Mouse (Mus musculus) gastrocnemius, postnatal 14 days (tissue): Measurements from ENCODE around the gene P3h4. TPM values are rescaled to one million over a fixed set of nuclear protein-coding genes. Genes with fewer than 3 reads are reported as not detected.

Source experiments
- DNase-seq: peaks from one replicate; pipeline ENCODE4 v3.0.0; 2021; ENCODE audit warnings: mixed read lengths
- intact Hi-C: fragments of 180-260 bp; cut with DNase I; formaldehyde crosslinking; loops from one replicate; pipeline ENCODE4 v1.15.1; 2025; ENCODE audit warnings: low total_unique reads
- long read RNA-seq, 2 experiments: library from polyadenylated mRNA; stranded (forward); transcript quantifications; one replicate each; pipeline ENCODE4 v2.0.0; 2021
- total RNA-seq, 2 experiments: library from RNA; stranded (reverse); gene quantifications; 2 replicates each; pipeline ENCODE4 v1.2.3; 2021

Gene P3h4
- total RNA-seq = 10 to 100 TPM; 10.9 to 12.0 TPM
- long read RNA-seq, experiment 1, transcript P3h4-201 (8 exons, 2,178 nt) = major isoform, 23 of 28 reads
- long read RNA-seq, experiment 1, partial matches to known transcripts = 2 of 28 reads
- long read RNA-seq, experiment 1, other reads (novel, unspliced or antisense) = 3 of 28 reads
- long read RNA-seq, experiment 2, transcript P3h4-201 (8 exons, 2,178 nt) = major isoform, 29 of 33 reads
- long read RNA-seq, experiment 2, partial matches to known transcripts = 4 of 33 reads
- long read RNA-seq, experiment 2, other reads (novel, unspliced or antisense) = 0 of 33 reads

DNA sequence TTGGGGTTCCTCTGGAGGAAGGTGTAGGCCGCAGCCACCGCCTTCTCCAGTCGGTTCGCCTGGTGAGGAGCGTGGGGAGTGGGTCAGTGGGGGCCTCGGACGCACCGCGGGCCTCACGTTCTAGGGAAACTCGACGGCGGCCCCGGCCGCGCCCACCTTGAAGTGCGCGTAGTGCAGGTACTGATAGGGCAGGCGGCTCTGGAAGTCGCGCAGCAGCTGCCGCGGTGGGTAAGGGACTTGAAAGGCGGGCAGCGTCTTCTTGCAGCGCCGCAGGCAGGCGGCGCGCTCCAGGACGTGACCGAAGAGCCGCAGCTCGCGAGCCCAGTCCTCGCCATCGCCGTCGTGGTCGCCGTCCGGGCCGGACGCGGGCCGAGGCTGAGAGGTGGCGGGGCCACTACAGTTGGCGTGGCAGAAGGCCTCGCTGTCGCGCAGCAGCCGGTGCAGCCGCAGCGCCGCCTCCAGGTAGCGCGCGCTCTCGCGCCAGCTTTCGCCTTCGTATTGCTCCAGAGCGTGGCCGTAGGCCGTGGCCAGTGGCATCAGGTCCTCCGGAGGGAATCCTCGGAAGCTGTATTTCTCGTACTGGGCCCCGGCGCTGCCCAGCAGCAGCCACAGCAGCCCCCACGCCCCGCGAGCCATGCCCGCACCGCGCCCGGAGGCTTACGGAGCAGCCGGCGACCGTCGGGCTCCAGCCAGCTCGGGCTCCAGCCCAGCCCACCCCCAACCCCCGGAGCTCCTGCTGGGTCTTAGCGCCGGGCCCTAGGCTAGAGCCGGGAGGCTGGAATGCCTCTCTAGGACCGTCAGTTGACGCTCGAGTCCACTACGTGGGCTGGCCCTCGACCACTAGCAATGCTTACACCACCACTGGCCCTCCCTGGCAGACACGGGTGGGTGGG lies at the start of gene P3h4:
TSS of gene P3h4 (minus strand) at position 816 of the 893 bp plus-strand sequence.
- intact Hi-C loops = no loop called here

DNA sequence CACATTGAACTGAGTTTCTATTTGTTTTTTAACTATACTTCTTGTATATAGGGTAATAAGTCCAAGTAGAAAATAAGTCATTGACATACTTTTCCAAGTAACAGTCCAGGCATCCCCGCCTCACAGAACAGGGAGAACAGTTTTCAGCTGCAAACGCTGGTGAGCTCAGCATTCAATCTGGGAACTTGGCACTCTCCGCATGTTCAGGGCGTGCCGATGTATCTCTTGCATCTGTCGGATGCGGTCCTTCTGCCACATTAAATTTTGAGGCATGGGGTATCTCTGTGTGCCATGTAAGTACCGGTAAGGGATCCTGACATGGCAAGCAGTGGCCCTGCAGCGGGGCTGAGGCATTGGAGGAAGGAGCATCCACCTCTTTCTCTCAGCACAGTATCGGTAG lies 48.1 kb upstream of the P3h4 start:
- no peak for DNase-seq
- intact Hi-C loops = no loop called here

More for the DNA sequence above, at the start of gene P3h4:
- DNase-seq = peak; percentile 90

DNA sequence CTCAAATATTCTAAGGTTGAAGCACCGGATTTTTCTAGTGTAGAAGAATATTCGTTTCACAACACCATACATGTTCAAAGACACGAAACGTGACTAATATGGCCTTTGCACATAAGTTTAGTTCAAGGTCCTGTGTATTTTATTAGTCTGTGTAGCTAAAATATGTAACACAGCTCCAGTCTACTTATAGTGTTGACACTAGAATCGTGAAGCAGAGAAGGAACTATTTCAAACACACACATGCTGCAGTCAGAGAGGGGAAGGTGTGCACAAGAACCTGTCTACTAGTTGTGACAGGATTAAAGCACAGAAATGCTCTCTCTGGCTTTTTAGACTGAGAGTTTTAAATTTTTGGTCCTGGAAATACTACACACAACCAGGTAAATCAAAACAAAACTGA lies 43.1 kb upstream of the P3h4 start:
- intact Hi-C loops = no loop called here
- DNase-seq = no peak

DNA sequence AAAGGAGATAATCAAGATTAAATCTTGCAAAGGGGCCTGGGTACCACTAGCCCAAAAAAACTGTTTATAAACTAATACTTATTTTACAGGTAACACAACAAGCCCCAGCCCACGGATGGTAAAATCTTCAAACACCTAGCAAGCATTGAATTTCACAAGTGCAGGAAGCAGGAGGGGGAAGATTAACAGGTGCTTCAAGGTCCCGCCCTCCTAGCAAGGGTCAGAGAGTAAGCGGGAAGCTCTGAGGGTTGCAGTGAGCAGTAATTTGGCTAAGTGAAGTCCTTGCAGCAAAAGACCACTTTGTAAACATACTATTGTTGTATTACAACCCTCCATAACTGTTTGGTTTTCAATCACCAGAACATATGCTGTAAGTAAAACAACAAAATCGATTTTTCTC lies 42.6 kb upstream of the P3h4 start:
- no peak for DNase-seq
- intact Hi-C loops = no loop called here

DNA sequence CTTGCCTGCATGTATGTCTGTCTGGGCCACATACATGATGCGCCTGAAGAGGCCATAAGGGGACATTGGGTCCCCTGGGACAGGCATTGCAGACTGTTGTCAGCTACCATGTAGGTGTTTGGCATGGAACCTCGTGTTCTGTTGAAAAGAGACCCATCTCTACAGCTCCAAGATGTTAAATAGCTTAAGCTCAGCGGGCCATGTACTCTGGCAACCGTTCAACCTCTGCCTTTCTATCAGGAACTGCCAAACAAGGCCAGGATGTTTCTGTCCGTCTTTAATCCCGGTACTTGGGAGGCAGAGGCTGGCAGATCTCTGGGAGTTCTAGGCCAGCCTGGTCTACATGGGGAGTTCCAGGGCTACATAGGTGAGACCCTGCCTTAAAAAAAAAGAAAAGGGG lies 28.0 kb upstream of the P3h4 start:
- DNase-seq = no peak
- intact Hi-C loops = no loop called here

DNA sequence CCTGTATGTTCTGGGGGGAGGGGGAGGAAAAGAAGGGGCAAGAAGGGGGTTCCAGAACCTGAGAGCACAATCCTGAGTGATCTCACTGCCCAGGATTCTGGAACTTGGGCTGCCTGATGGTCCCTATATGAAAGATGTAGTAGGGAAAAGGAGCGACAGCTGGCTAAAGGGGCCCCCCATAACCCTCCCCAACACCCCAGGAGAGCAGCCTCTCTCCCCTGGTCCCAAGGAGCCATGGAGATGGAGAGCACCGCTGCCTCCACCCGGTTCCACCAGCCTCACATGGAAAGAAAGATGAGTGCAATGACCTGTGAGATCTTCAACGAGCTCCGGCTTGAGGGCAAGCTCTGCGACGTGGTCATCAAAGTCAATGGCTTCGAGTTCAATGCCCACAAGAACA lies 27.2 kb upstream of the P3h4 start, which contains the start of the genes Nt5c3b and Klhl10:
TSS of gene Nt5c3b (minus strand) at position 12 of the 400 bp plus-strand sequence.
TSS of gene Klhl10 (plus strand) at position 121 of the 400 bp plus-strand sequence.
- intact Hi-C loops = no loop called here
- no peak for DNase-seq

DNA sequence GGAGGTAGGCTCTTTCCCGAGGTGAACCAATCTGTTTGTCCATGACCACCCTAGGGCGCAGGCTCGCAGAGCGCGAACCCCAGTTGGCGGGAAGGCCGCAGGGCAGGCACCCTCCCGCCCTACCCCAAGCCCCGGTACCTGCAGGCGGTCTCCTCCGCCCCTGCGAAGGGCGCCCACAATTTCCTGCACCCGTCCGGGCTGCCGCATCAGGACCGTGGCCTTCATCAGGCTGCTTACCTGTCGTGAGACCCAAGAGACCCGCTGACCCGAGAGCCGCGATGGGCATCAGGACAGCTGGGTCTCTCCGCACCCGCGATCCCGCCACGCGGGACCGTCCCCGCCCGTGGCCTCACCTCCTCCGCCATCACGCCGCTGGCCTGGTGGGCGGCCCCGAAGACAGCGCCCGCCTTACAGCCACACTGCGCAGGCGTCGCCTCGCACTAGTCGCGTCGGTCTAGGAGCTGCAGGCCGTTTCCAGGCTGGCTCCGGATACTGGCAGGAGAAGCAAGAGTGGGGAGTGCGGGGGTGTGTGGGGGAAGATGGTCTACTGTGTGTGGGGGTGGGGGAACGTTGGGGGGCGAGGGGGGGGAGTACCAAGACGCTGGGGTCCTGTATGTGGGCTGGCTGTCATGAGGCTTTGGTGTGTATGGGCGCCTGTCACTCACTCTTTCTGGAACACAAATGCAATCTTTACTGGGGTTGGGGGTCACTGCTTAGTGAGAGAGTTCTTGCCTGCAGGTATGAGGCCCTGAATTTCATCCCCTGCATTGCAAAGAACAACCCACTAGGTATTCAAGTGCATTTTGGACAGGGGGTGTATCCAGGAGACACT lies 26.3 kb upstream of the P3h4 start:
- DNase-seq = peak; percentile 87
- intact Hi-C loops = no loop called here

DNA sequence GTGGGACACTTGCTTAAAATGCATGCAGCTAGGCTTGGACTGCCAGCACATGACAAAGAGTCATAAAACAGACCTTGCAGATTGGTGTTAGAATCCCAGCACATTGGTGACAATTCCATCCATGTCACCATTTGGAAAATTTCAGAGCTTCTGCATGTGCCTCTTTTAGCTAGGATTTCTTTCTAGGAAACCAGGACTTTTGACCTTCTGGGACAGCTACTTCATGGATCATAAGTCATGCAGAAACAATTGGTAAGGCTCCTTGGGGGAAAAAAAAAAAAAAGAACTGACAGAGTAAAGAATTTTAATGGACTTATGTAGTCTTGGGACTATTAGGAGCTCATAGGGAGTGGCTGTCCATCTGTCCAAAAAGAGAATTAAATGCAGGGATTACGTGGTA lies 23.3 kb upstream of the P3h4 start:
- intact Hi-C loops = no loop called here
- no peak for DNase-seq

DNA sequence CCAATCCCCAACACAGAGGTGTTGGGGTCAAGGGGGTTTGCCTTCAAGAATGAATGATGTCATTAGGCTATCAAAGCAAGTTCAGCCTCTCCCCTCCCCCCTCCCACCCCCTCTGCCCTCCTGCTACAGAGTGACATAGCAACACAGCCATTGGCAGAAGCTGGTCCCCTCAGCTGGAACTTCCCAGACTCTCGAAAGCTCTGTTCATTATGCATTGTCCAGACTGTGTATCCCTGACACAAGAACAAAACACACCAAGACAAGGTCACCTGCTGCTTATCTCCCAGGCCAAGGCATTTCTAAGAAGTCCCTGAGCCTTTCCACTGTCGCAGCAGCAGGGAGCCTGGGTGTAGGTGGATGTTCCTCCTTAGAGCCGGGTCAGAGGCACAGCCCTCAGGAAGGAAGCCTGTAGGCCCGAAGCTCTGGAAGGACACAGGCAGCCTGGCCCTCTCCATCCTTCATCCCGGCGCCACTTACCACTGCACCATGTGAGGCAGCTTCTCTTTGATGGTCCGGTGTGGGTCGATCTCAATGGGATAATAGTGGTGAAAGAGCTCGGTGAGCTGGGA lies 21.1 kb upstream of the P3h4 start:
- intact Hi-C loops = no loop called here
- DNase-seq = no peak

DNA sequence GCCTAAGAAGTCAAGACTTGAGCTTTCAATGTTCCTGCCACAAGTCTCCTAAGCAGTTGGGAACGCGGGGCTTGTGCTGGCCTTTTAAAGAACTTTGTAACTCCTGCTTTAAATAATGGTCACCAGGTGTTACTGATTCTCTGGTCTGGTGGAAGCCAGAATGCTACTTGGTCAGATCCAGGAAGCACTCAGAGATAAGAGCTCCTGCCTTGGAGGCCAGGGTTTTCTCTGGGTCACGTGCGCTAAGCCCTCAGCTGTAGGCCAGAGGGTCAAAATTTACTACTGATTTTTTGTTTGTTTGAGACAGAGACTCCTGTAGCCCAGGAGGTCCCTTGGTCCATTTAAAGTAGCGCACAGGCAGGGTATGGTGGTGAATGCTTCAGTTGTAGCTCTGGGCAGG lies 17.4 kb upstream of the P3h4 start:
- DNase-seq = no peak
- intact Hi-C loops = no loop called here

DNA sequence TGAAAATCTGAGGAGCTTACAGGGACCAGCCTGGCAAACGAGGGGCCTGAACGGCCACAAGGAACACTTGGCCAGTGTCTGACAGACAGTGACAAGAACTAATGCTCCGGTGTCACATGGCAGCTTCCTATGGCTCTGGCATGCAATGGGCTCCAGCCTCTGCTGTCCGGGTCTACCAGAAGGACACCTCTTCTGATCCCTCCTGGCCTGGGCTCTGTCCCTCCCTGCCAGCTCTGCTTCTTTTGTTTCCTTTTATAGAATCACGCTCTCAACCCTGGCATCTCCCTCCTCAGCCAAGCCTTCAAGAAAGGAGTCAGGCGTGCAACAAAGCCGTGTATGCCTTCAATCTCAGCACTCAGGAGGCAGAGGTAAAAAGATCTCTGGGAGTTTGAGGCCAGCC lies 15.4 kb upstream of the P3h4 start:
- DNase-seq = no peak
- intact Hi-C loops = no loop called here

DNA sequence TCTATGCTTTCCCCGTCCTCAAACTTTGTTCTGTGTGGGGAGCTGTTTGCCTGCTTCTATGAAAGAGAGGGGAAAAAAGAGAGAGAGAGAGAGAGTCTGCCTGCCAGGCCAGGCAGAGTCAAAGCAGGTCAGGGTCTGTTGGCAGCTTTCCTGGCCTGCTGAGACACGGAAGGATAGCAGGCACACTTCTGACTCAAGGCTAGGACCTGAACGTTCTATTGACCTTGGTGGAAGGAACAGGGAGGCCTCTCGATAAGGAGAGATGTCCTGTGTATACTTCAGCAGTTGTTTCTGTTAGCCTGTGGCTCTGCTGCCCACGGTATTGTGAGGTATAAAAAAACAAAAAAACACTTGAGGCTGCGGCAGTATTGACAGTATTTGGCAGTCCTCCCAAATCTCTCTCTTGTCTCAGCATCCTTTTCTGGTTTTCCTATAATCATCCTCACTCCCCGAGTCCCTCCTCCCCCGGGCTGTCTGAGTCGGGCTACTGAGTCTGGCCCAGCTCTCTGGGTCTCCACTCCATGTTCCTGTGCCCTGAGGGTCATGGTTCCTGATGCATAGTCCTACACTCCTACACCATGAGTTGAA lies 14.1 kb upstream of the P3h4 start:
- intact Hi-C loops = loop anchor here (10.0 kb wide), 1 partner anchor 126 kb away; no protein-coding TSS in a partner anchor
- DNase-seq = no peak

DNA sequence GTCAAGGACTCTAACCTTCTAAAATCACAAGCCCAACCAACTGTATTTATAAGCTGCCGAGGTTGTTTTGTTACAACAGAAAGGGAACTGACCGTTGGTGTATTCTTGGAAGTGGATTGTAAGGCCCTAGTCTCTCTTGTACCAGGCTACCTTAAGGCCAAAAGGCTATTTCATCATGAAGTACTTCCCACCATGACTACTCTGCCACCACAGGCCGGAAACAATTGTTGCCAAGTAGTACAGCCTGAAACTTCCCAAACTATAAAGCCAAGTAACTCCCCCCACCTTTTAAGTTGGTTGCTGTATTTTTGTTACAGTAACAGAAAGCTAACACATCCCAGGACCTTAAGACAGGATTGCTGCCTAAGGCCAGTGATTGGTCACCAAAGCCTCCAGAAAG lies 12.2 kb upstream of the P3h4 start:
- no peak for DNase-seq
- intact Hi-C loops = loop anchor here (10.0 kb wide), 1 partner anchor 128 kb away; no protein-coding TSS in a partner anchor

DNA sequence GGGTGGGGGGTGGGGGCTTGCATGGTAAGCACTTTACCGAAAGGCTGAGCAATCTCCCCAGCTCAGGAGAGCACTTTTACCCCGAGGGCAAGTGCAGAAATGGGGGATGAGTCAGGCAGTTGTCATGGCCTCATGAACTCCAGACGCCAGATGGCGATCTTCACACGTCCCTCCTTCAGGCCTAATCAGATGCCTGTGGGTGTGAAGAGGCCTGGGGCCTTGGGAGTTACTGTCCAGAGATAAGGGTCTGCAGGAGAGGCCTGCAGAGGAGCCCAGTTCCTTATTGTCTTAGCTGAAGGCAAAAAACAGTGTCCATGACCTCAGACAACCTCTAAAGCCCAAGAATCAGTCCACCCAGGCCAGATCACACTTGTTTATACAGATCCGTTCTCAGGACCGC lies 11.2 kb upstream of the P3h4 start:
- intact Hi-C loops = loop anchor here (2.0 to 10.0 kb wide), 2 partner anchors 47 to 129 kb away; partner anchors contain the start of gene Klhl11

DNA sequence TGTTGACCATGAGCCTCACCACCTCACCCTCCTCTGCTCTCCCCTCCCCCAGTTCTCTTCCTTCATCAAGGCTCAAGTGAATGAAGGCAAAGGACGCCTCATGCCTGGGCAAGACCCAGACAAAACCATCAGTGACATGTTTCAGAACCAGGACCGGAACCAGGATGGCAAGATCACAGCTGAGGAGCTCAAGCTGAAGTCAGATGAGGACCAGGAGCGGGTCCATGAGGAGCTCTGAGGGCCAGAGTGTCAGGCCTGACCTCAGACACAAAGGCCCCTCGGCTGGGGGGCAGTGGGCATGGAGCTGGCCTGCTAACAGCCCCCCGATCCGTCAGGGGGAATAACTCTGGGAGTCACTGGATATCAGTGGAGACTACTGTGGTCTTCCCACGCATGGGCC lies 9.2 kb upstream of the P3h4 start:
- intact Hi-C loops = loop anchor here (2.0 to 10.0 kb wide), 2 partner anchors 49 to 131 kb away; partner anchors contain the start of gene Klhl11

More for the DNA sequence above, 11.2 kb upstream of the P3h4 start:
- DNase-seq = peak; percentile 69

DNA sequence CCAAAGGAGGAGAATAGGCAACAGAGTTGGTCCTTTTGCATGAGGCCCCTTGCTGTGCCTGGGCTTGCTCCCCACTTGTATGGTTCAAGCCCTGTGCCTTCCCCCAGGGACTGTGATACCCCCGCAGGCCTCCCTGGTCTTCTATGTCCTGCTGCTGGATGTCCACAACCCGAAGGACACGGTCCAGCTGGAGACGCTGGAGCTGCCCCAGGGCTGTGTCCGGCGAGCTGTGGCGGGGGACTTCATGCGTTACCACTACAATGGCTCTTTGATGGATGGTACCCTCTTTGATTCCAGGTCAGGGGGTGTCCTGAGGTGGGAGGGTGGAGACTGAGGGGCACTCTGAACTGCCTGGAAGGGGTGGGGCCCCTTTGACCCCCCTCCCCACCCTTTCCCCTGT lies 6.9 kb upstream of the P3h4 start:
- intact Hi-C loops = loop anchor here (10.0 kb wide), 1 partner anchor 133 kb away; no protein-coding TSS in a partner anchor
- DNase-seq = no peak

More for the DNA sequence above, 9.2 kb upstream of the P3h4 start:
- no peak for DNase-seq

DNA sequence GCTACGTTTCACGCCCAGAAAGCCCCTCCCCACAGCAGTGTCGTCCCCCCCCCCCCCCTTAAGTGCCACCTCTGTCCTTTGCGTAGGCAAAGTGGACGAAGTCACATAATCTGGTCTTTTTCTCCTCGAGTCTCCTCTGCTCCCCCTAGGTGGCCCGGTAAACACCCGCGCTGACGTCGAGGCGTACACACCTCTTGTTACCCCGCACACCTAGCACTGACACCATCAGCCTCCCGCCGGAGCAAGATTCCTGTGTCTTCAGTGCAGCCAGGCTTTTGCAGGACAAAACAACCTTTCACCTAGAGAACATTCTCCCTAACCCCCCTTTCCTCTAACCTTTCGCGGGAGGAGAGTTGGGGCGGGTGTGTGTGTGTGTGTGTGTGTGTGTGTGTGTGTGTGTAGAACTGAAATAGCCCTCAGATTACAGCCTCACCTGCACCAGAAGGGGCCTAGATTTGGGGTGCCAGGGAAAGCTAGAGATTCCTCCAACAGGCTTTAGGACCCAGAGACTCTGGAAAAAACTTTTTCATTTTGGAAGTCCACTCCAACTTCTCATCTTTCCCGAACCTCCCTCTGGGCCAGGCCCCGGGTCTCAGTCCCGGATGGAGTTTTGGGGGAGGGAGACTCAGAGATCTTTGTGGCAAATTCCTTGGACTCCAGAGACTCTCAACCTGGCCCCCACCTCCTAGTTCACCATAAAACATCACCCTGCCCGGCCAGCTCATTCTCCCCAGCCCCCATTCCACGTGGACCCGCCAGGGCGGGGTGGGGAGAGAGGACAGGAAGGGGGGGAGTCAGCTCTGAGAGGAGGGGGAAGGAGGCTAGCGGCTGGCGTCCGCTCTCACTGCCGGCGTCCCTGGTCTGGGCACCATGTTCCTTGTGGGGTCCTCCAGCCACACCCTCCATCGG lies 532 bp upstream of the P3h4 start, which contains the start of gene Fkbp10:
TSS of gene Fkbp10 (plus strand) at position 784 of the 909 bp plus-strand sequence.
- intact Hi-C loops = no loop called here
- DNase-seq = peak; percentile 83

DNA sequence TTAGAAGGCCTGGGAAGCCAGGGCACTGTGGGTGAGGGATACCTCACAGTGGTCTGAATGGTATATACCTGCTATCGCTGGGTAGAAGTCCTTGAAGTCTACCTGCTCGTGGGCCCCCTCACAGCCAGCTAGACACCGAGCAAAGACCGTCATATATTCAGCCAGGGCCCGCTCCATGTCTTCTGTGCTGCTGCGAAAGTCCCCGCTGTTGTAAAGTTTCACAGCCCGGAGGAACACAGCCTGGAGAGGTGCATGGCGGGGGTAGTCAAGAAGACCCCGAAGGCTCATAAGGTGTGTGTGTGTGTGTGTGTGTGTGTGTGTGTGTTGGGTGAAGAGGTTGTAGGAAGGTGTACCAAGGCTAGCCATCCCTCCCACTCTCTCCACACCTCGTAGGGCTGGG lies 1.1 kb downstream of the P3h4 start:
- DNase-seq = no peak
- intact Hi-C loops = no loop called here
